Mouse (Mus musculus) forebrain, embryonic 15.5 days (tissue): Measurements from ENCODE around the gene Catsper4. TPM values are rescaled to one million over a fixed set of nuclear protein-coding genes. Genes with fewer than 3 reads are reported as not detected.

Source experiments
- ATAC-seq: fragments of 200-750 bp; cut with Nextera tagmentation; replicated peaks from 2 replicates; pipeline ENCODE4 v1.8.0; 2017; ENCODE audit warnings: mild to moderate bottlenecking, moderate TSS enrichment, moderate library complexity
- H3K27ac ChIP-seq: fragments of 300-500 bp; sonication (generic); replicated peaks from 2 replicates; pipeline ENCODE4 v1.5.1; 2015; ENCODE audit warnings: mild to moderate bottlenecking, inconsistent platforms
- H3K27me3 ChIP-seq: fragments of 300-500 bp; sonication (generic); 2 replicates; pipeline ENCODE4 v1.6.1; 2015; ENCODE audit warnings: inconsistent platforms
- H3K36me3 ChIP-seq: fragments of 300-500 bp; sonication (generic); 2 replicates; pipeline ENCODE4 v1.6.1; 2015; ENCODE audit warnings: mild to moderate bottlenecking, inconsistent platforms
- H3K4me1 ChIP-seq: fragments of 300-500 bp; sonication (generic); 2 replicates; pipeline ENCODE4 v1.6.1; 2015; ENCODE audit warnings: inconsistent platforms
- H3K4me2 ChIP-seq: fragments of 300-500 bp; sonication (generic); replicated peaks from 2 replicates; pipeline ENCODE4 v1.6.1; 2015; ENCODE audit warnings: mild to moderate bottlenecking, inconsistent platforms
- H3K4me3 ChIP-seq: fragments of 300-500 bp; sonication (generic); 2 replicates; pipeline ENCODE4 v1.5.1; 2015; ENCODE audit warnings: mild to moderate bottlenecking, inconsistent platforms
- H3K9ac ChIP-seq: fragments of 300-500 bp; sonication (generic); replicated peaks from 2 replicates; pipeline ENCODE4 v1.6.1; 2015; ENCODE audit warnings: mild to moderate bottlenecking, inconsistent platforms
- H3K9me3 ChIP-seq: fragments of 300-500 bp; sonication (generic); 2 replicates; pipeline ENCODE4 v1.6.1; 2016; ENCODE audit warnings: inconsistent platforms
- WGBS: fragments of 180-500 bp; shearing (Covaris S2); methylation state at CpG from one replicate; pipeline ENCODE4 v1.1.7; 2015; ENCODE audit warnings: mixed read lengths; 5-methylcytosine and 5-hydroxymethylcytosine counted together
- polyA plus RNA-seq: library from polyadenylated mRNA; unstranded; fragments of >200 nt; fragmentation: Nextera tagmentation; extraction: Ambion mirVana; gene quantifications from 2 replicates; pipeline ENCODE4 v1.2.1, GENCODE M21; 2015

The Catsper4 gene
- polyA plus RNA-seq, 1 experiment from 2014 or later: not detected

- Histone ChIP-seq H3K9me3 (no peaks in the 10 kb centered on the region), H3K4me1 (no peaks in the 10 kb centered on the region), H3K4me3 (no peak overlapping the region), H3K9ac (no peak overlapping the region), H3K36me3 (no peaks in the 10 kb centered on the region), H3K27ac (no peak overlapping the region), H3K4me2 (no peak overlapping the region), H3K27me3 (no peaks in the 10 kb centered on the region)
- no peak for ATAC-seq
- 74% methylated on average over 6 of the region's 6 CpGs for WGBS
These were observed 20.6 kb downstream of the Catsper4 start for GRCm38 (mm10) chr4:134206488-134207053.

GRCm38 (mm10) chr4:134203340-134203896, 23.8 kb downstream of the Catsper4 start:
- no peak for ATAC-seq
- no peak overlapping the region for H3K4me2 ChIP-seq
- no peaks in the 10 kb centered on the region for H3K9me3 ChIP-seq
- H3K27ac ChIP-seq: no peak overlapping the region
- H3K4me3 ChIP-seq: no peak overlapping the region
- no peaks in the 10 kb centered on the region for H3K4me1 ChIP-seq
- WGBS: 93% methylated on average over 17 of the region's 17 CpGs
- no peaks in the 10 kb centered on the region for H3K36me3 ChIP-seq
- no peaks in the 10 kb centered on the region for H3K27me3 ChIP-seq
- H3K9ac ChIP-seq: no peak overlapping the region

GRCm38 (mm10) chr4:134202904-134203303, 24.3 kb downstream of the Catsper4 start, which contains the start of gene Gm7534:
Gene Gm7534 (minus strand): TSS chr4:134203004.
- H3K4me3 ChIP-seq: no peak within 1 kb of the TSS
- no peaks in the 10 kb centered on the region for H3K4me1 ChIP-seq
- no peak within 1 kb of the TSS for H3K9ac ChIP-seq
- 89% methylated on average over 4 of the region's 4 CpGs for WGBS
- no peaks in the 10 kb centered on the region for H3K27me3 ChIP-seq
- H3K9me3 ChIP-seq: no peaks in the 10 kb centered on the region
- H3K4me2 ChIP-seq: no peak within 1 kb of the TSS
- H3K27ac ChIP-seq: no peak within 1 kb of the TSS
- no peaks in the 10 kb centered on the region for H3K36me3 ChIP-seq
- ATAC-seq: no peak

- H3K27ac ChIP-seq: no peak overlapping the region
- H3K4me3 ChIP-seq: no peak overlapping the region
- ATAC-seq: no peak
- H3K9ac ChIP-seq: no peak overlapping the region
- WGBS: 73% methylated on average over 2 of the region's 2 CpGs
- no peaks in the 10 kb centered on the region for H3K36me3 ChIP-seq
- H3K4me1 ChIP-seq: no peaks in the 10 kb centered on the region
- H3K4me2 ChIP-seq: no peak overlapping the region
- H3K9me3 ChIP-seq: no peaks in the 10 kb centered on the region
- H3K27me3 ChIP-seq: no peaks in the 10 kb centered on the region
These were observed 27.8 kb downstream of the Catsper4 start for GRCm38 (mm10) chr4:134199371-134199770.

- under 1% methylated on average over 22 of the region's 22 CpGs for whole genome bisulfite sequencing
- peak overlapping the region; percentile 79 for H3K4me3 ChIP-seq
- peak overlapping the region; percentile 80 for H3K4me2 ChIP-seq
- H3K9me3 ChIP-seq: no peaks in the 10 kb centered on the region
- H3K27me3 ChIP-seq: no peaks in the 10 kb centered on the region
- ATAC-seq: no peak; the same call in 1 of the 2 replicates
- H3K36me3 ChIP-seq: no peaks in the 10 kb centered on the region
- peak overlapping the region; percentile 78 for H3K27ac ChIP-seq
- peaks cover 15% of the 10 kb centered on the region for H3K4me1 ChIP-seq
- H3K9ac ChIP-seq: peak overlapping the region; percentile 75
These were observed 40.9 kb downstream of the Catsper4 start for GRCm38 (mm10) chr4:134186268-134186667.

- no peak for ATAC-seq
- peak overlapping the region; percentile 75 for H3K9ac ChIP-seq
- WGBS: 70% methylated on average over 3 of the region's 3 CpGs
These were observed 41.6 kb downstream of the Catsper4 start for GRCm38 (mm10) chr4:134185569-134185968.

GRCm38 (mm10) chr4:134183711-134184110, 43.5 kb downstream of the Catsper4 start:
- no peak overlapping the region for H3K9ac ChIP-seq
- peaks cover 15% of the 10 kb centered on the region for H3K4me1 ChIP-seq
- H3K4me3 ChIP-seq: no peak overlapping the region
- H3K4me2 ChIP-seq: no peak overlapping the region
- no peak for ATAC-seq
- no peaks in the 10 kb centered on the region for H3K36me3 ChIP-seq
- H3K27ac ChIP-seq: no peak overlapping the region
- WGBS: 80% methylated on average over 3 of the region's 3 CpGs
- H3K27me3 ChIP-seq: no peaks in the 10 kb centered on the region
- H3K9me3 ChIP-seq: no peaks in the 10 kb centered on the region

More at GRCm38 (mm10) chr4:134185569-134185968, 41.6 kb downstream of the Catsper4 start:
- peak overlapping the region; percentile 79 for H3K4me3 ChIP-seq
- H3K4me1 ChIP-seq: peaks cover 15% of the 10 kb centered on the region
- no peaks in the 10 kb centered on the region for H3K9me3 ChIP-seq
- H3K27me3 ChIP-seq: no peaks in the 10 kb centered on the region
- peak overlapping the region; percentile 80 for H3K4me2 ChIP-seq
- no peaks in the 10 kb centered on the region for H3K36me3 ChIP-seq
- H3K27ac ChIP-seq: peak overlapping the region; percentile 78; the same call in 1 of the 2 replicates

GRCm38 (mm10) chr4:134181825-134182224, 45.4 kb downstream of the Catsper4 start:
- H3K9ac ChIP-seq: no peak overlapping the region

GRCm38 (mm10) chr4:134181112-134181511, 46.1 kb downstream of the Catsper4 start:
- no peaks in the 10 kb centered on the region for H3K36me3 ChIP-seq
- no peak overlapping the region for H3K4me2 ChIP-seq
- no peaks in the 10 kb centered on the region for H3K27me3 ChIP-seq
- no peak overlapping the region for H3K27ac ChIP-seq
- no peak for ATAC-seq
- no peak overlapping the region for H3K4me3 ChIP-seq
- peaks cover 9% of the 10 kb centered on the region for H3K4me1 ChIP-seq
- no peak overlapping the region for H3K9ac ChIP-seq
- 94% methylated on average over 1 of the region's 1 CpGs for WGBS
- no peaks in the 10 kb centered on the region for H3K9me3 ChIP-seq

More at GRCm38 (mm10) chr4:134181825-134182224, 45.4 kb downstream of the Catsper4 start:
- peaks cover 11% of the 10 kb centered on the region for H3K4me1 ChIP-seq
- H3K36me3 ChIP-seq: no peaks in the 10 kb centered on the region
- H3K4me3 ChIP-seq: no peak overlapping the region
- H3K4me2 ChIP-seq: no peak overlapping the region
- no peaks in the 10 kb centered on the region for H3K27me3 ChIP-seq
- H3K9me3 ChIP-seq: no peaks in the 10 kb centered on the region
- no peak overlapping the region for H3K27ac ChIP-seq
- no peak for ATAC-seq

GRCm38 (mm10) chr4:134172391-134172790, 54.8 kb downstream of the Catsper4 start:
- 76% methylated on average over 3 of the region's 3 CpGs for WGBS

GRCm38 (mm10) chr4:134166906-134167305, 60.3 kb downstream of the Catsper4 start:
- no peak for ATAC-seq
- no peaks in the 10 kb centered on the region for H3K4me1 ChIP-seq
- WGBS: 94% methylated on average over 3 of the region's 3 CpGs

More at GRCm38 (mm10) chr4:134172391-134172790, 54.8 kb downstream of the Catsper4 start:
- Histone ChIP-seq H3K9ac (no peak overlapping the region), H3K4me1 (no peaks in the 10 kb centered on the region), H3K27me3 (no peaks in the 10 kb centered on the region), H3K36me3 (no peaks in the 10 kb centered on the region), H3K4me2 (no peak overlapping the region), H3K27ac (no peak overlapping the region), H3K4me3 (no peak overlapping the region), H3K9me3 (no peaks in the 10 kb centered on the region)
- no peak for ATAC-seq

GRCm38 (mm10) chr4:134165548-134166465, 61.4 kb downstream of the Catsper4 start:
- no peaks in the 10 kb centered on the region for H3K9me3 ChIP-seq
- 0 out of 2 replicates have a peak, but pooled peaks cover 3% of the 10 kb centered on the region for H3K36me3 ChIP-seq
- no peak overlapping the region for H3K4me3 ChIP-seq
- no peak for ATAC-seq
- WGBS: 86% methylated on average over 3 of the region's 3 CpGs
- H3K9ac ChIP-seq: no peak overlapping the region
- no peaks in the 10 kb centered on the region for H3K4me1 ChIP-seq
- no peak overlapping the region for H3K27ac ChIP-seq
- H3K27me3 ChIP-seq: no peaks in the 10 kb centered on the region
- no peak overlapping the region for H3K4me2 ChIP-seq

More at GRCm38 (mm10) chr4:134166906-134167305, 60.3 kb downstream of the Catsper4 start:
- H3K4me2 ChIP-seq: no peak overlapping the region
- no peak overlapping the region for H3K27ac ChIP-seq
- 0 out of 2 replicates have a peak, but pooled peaks cover 3% of the 10 kb centered on the region for H3K36me3 ChIP-seq
- no peak overlapping the region for H3K9ac ChIP-seq
- no peak overlapping the region for H3K4me3 ChIP-seq
- no peaks in the 10 kb centered on the region for H3K27me3 ChIP-seq
- no peaks in the 10 kb centered on the region for H3K9me3 ChIP-seq
